In genomic region chr8:71406099-71407015, GRCm38 (mm10) we compare ENCODE assay signal across 8 mouse cellular contexts. TPM values are rescaled to one million over a fixed set of nuclear protein-coding genes. Genes with fewer than 3 reads are reported as not detected.
DNase-seq lines count a peak whose midpoint lies in the region; ATAC-seq and TF ChIP-seq lines count a peak whose summit lies in the region.

No protein-coding gene starts in this region.

- H3K4me2 ChIP-seq in forebrain, embryonic 16.5 days (ENCODE audit: low read length) = peak overlapping the region; percentile 90
- peak overlapping the region; percentile 86 for H3K4me2 ChIP-seq in liver, embryonic 15.5 days

- ATAC-seq in forebrain, embryonic 16.5 days = peak; percentile 72
- ATAC-seq in inflammation-experienced regulatory T-cells, adult 6 months = peak; percentile 27
- peak; percentile 75 for ATAC-seq in liver, embryonic 15.5 days (ENCODE audit: insufficient read depth)

- H3K9ac ChIP-seq in forebrain, embryonic 16.5 days (replicated peaks; ENCODE audit: low read depth, low read length) = peak overlapping the region; percentile 52
- peak overlapping the region; percentile 95 for H3K9ac ChIP-seq in liver, embryonic 15.5 days

- intact Hi-C loops in left cerebral cortex, adult 2 months (cut with DNase I) = no loop called here

- peak overlapping the region; percentile 40 for H3K4me3 ChIP-seq in left cerebral cortex, adult 2 months
- peak overlapping the region; percentile 52 for H3K4me3 ChIP-seq in forebrain, embryonic 16.5 days (replicated peaks; ENCODE audit: low read length)
- peak overlapping the region; percentile 98 for H3K4me3 ChIP-seq in liver, embryonic 15.5 days (replicated peaks)

- WGBS in forebrain, embryonic 16.5 days = under 1% methylated on average over 55 of the region's 55 CpGs
- WGBS in liver, embryonic 15.5 days (ENCODE audit: insufficient replicate concordance) = under 1% methylated on average over 55 of the region's 55 CpGs

- peak; percentile 53 for TF ChIP-seq CTCF in left cerebral cortex, adult 2 months (IDR thresholded peaks at IDR 0.05)

- no peaks in the 10 kb centered on the region for H3K9me3 ChIP-seq in forebrain, embryonic 16.5 days (ENCODE audit: control insufficient read depth, low read length)
- no peaks in the 10 kb centered on the region for H3K9me3 ChIP-seq in liver, embryonic 15.5 days (replicated peaks)

- DNase-seq in left cerebral cortex, adult 2 months (ENCODE audit: extremely low spot score in 1 of 2, low spot score in 2 of 2) = no peak
- no peak for DNase-seq in left cerebral cortex, adult 11 months (ENCODE audit: low spot score)
- peak; percentile 72 for DNase-seq in c-Kit-positive CD71-positive TER-119-positive erythroid progenitor cells, embryonic 14.5 days (ENCODE audit: low spot score)
- peak; percentile 49 for DNase-seq in naive thymus-derived CD4-positive, alpha-beta T cell, adult 2 months (ENCODE audit: low read depth)
- DNase-seq in thymus, postnatal 10 days (ENCODE audit: low spot score in 2 of 2) = peak; percentile 53 to 63

- H3K27ac ChIP-seq in left cerebral cortex, adult 2 months = no peak overlapping the region
- no peak overlapping the region for H3K27ac ChIP-seq in forebrain, embryonic 16.5 days (ENCODE audit: low read length)
- H3K27ac ChIP-seq in liver, embryonic 15.5 days (replicated peaks) = peak overlapping the region; percentile 88

- no peaks in the 10 kb centered on the region for H3K27me3 ChIP-seq in forebrain, embryonic 16.5 days (replicated peaks; ENCODE audit: control insufficient read depth, insufficient read depth, low read length)
- no peaks in the 10 kb centered on the region for H3K27me3 ChIP-seq in liver, embryonic 15.5 days

- peaks cover 14% of the 10 kb centered on the region for H3K4me1 ChIP-seq in forebrain, embryonic 16.5 days (replicated peaks; ENCODE audit: control insufficient read depth, insufficient read depth, low read length)
- H3K4me1 ChIP-seq in liver, embryonic 15.5 days (replicated peaks) = peaks cover 44% of the 10 kb centered on the region

- no peaks in the 10 kb centered on the region for H3K36me3 ChIP-seq in forebrain, embryonic 16.5 days (ENCODE audit: control insufficient read depth, insufficient read depth)
- H3K36me3 ChIP-seq in liver, embryonic 15.5 days (replicated peaks) = peaks cover 39% of the 10 kb centered on the region

RNA-seq across cellular contexts. Expression of gene Ankle1, which starts 0.5 kb away (rescaled TPM):
- under 1 TPM; 0.35 to 0.36 TPM for total RNA-seq in left cerebral cortex, adult 2 months (2021)
- 12.3 and 18.9 TPM in 2 replicates for polyA plus RNA-seq in forebrain, embryonic 16.5 days (2015; fragmentation: Nextera tagmentation; extraction: Ambion mirVana)
- polyA plus RNA-seq in inflammation-experienced regulatory T-cells, adult 6 months (2017; shearing (Covaris generic)) = 1 to 10 TPM in 2 of 3 experiments, under 1 TPM in 1; 0.62 to 4.9 (median 1.2) TPM
- 42.0 and 54.0 TPM in 2 replicates for polyA plus RNA-seq in liver, embryonic 15.5 days (2015; fragmentation: Nextera tagmentation; extraction: Ambion mirVana)

RNA-seq across cellular contexts. Expression of gene Babam1, which starts 9.7 kb away (rescaled TPM):
- 100 to 1,000 TPM in 1 of 2 experiments, 10 to 100 TPM in 1; 97.3 to 107 TPM for total RNA-seq in left cerebral cortex, adult 2 months (2021)
- 103 and 105 TPM in 2 replicates for polyA plus RNA-seq in forebrain, embryonic 16.5 days (2015; fragmentation: Nextera tagmentation; extraction: Ambion mirVana)
- 10 to 100 TPM; 52.0 to 70.5 (median 54.7) TPM for polyA plus RNA-seq in inflammation-experienced regulatory T-cells, adult 6 months (2017; shearing (Covaris generic))
- 56.0 and 58.5 TPM in 2 replicates for polyA plus RNA-seq in liver, embryonic 15.5 days (2015; fragmentation: Nextera tagmentation; extraction: Ambion mirVana)

RNA-seq across cellular contexts. Expression of gene Ushbp1, which starts 10.8 kb away (rescaled TPM):
- total RNA-seq in left cerebral cortex, adult 2 months (2021) = 1 to 10 TPM; 4.6 to 4.7 TPM
- 6.1 and 6.9 TPM in 2 replicates for polyA plus RNA-seq in forebrain, embryonic 16.5 days (2015; fragmentation: Nextera tagmentation; extraction: Ambion mirVana)
- polyA plus RNA-seq in inflammation-experienced regulatory T-cells, adult 6 months (2017; shearing (Covaris generic)) = under 1 TPM in 2 of 3 experiments, not detected in 1; 0.13 to 0.21 TPM
- polyA plus RNA-seq in liver, embryonic 15.5 days (2015; fragmentation: Nextera tagmentation; extraction: Ambion mirVana) = 3.3 and 5.2 TPM in 2 replicates

RNA-seq across cellular contexts. Expression of gene Nr2f6, which starts 24.6 kb away (rescaled TPM):
- 10 to 100 TPM; 41.7 to 44.8 TPM for total RNA-seq in left cerebral cortex, adult 2 months (2021)
- polyA plus RNA-seq in forebrain, embryonic 16.5 days (2015; fragmentation: Nextera tagmentation; extraction: Ambion mirVana) = 11.8 and 13.2 TPM in 2 replicates
- 1 to 10 TPM in 2 of 3 experiments, under 1 TPM in 1; 0.93 to 2.4 (median 1.1) TPM for polyA plus RNA-seq in inflammation-experienced regulatory T-cells, adult 6 months (2017; shearing (Covaris generic))
- polyA plus RNA-seq in liver, embryonic 15.5 days (2015; fragmentation: Nextera tagmentation; extraction: Ambion mirVana) = 24.1 and 27.0 TPM in 2 replicates

RNA-seq across cellular contexts. Expression of gene Ocel1, which starts 35.3 kb away (rescaled TPM):
- total RNA-seq in left cerebral cortex, adult 2 months (2021) = 10 to 100 TPM; 16.6 to 19.0 TPM
- 7.8 and 8.0 TPM in 2 replicates for polyA plus RNA-seq in forebrain, embryonic 16.5 days (2015; fragmentation: Nextera tagmentation; extraction: Ambion mirVana)
- polyA plus RNA-seq in inflammation-experienced regulatory T-cells, adult 6 months (2017; shearing (Covaris generic)) = 1 to 10 TPM; 3.3 to 4.7 (median 4.5) TPM
- polyA plus RNA-seq in liver, embryonic 15.5 days (2015; fragmentation: Nextera tagmentation; extraction: Ambion mirVana) = 4.6 and 5.2 TPM in 2 replicates

Comparison
In these comparisons a context has a peak if more than half of its experiments do, and no peak if none do; other contexts are left out.
1. DNase-seq: peak in c-Kit-positive CD71-positive TER-119-positive erythroid progenitor cells, embryonic 14.5 days (single experiment), naive thymus-derived CD4-positive, alpha-beta T cell, adult 2 months (single experiment) and thymus, postnatal 10 days (2 of 2); none in left cerebral cortex, adult 2 months (0 of 2) and left cerebral cortex, adult 11 months (single experiment).
2. H3K4me3 ChIP-seq: peak in every context shown above with its lines; median percentile 98 in liver, embryonic 15.5 days; 52 in forebrain, embryonic 16.5 days; 40 in left cerebral cortex, adult 2 months.
3. Peak in every context shown above with its lines, with median percentiles within 50 percentile points of each other: ATAC-seq.